Mouse (Mus musculus): ENCODE data around the gene Mpp6. TPM values are rescaled to one million over a fixed set of nuclear protein-coding genes. Genes with fewer than 3 reads are reported as not detected.

Gene Mpp6
- polyA plus RNA-seq, 1 experiment from 2014 or later: 70.1 TPM

DNA sequence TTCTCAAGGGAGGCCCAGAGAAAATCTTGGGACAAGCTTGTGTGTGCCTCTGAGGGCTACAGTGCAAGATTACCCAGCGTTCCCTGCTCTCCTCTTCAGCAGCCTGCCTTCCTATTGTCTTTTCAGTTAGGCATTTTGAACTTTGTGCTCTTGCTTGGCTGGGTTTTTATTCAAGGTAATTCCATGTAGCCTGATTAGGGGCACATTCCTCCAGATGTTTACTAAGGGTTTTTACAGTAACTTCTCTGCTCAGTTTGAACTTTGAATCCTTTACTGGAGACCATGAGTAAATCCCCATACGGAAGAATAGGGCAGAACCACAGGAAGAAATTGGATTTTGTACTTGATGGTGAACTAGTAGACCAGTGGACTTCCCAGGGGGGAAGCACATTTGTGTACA is 16.3 kb downstream of the Mpp6 start:
- Histone ChIP-seq H3K4me1 (ENCODE audit: control insufficient read depth, insufficient read depth, low read length) (no peaks in the 10 kb centered on the region), H3K9ac (replicated peaks; ENCODE audit: low read depth, low read length) (no peak overlapping the region), H3K27me3 (ENCODE audit: control insufficient read depth, insufficient read depth, low read length) (no peaks in the 10 kb centered on the region), H3K36me3 (ENCODE audit: control insufficient read depth, insufficient read depth, low read length) (no peaks in the 10 kb centered on the region), H3K4me2 (ENCODE audit: low read depth, low read length) (no peak overlapping the region), H3K9me3 (ENCODE audit: control insufficient read depth, low read length) (no peaks in the 10 kb centered on the region), H3K27ac (ENCODE audit: low read depth, low read length) (no peak overlapping the region), H3K4me3 (ENCODE audit: low read depth, low read length) (no peak overlapping the region)
- no peak for ATAC-seq (ENCODE audit: low read depth)
- WGBS: 92% methylated on average over 2 of the region's 2 CpGs

DNA sequence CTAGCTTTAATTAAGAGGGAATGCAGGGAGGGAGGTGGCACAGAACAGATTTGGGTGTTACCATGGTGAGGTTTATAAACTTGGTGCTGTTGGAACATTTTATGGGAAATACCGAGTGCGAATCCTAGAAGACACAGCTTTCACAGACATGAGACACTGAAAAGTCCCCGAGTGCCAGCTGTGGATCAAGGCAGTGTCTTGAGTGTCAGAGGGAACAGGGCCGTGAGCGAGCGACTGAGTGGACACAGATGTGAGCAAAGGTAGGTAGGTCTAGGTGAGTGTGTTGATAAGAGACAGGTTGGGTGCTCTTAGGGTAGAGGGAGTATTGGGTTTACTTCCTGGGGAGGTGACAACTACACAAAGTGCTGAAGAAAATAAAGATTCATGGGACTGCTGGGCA is 17.5 kb downstream of the Mpp6 start:
- Histone ChIP-seq H3K4me1 (ENCODE audit: control insufficient read depth, insufficient read depth, low read length) (no peaks in the 10 kb centered on the region), H3K9ac (replicated peaks; ENCODE audit: low read depth, low read length) (no peak overlapping the region), H3K4me3 (ENCODE audit: low read depth, low read length) (no peak overlapping the region), H3K9me3 (ENCODE audit: control insufficient read depth, low read length) (no peaks in the 10 kb centered on the region), H3K4me2 (ENCODE audit: low read depth, low read length) (no peak overlapping the region), H3K27ac (ENCODE audit: low read depth, low read length) (no peak overlapping the region), H3K27me3 (ENCODE audit: control insufficient read depth, insufficient read depth, low read length) (no peaks in the 10 kb centered on the region), H3K36me3 (ENCODE audit: control insufficient read depth, insufficient read depth, low read length) (no peaks in the 10 kb centered on the region)
- no peak for ATAC-seq (ENCODE audit: low read depth)
- WGBS: 98% methylated on average over 6 of the region's 6 CpGs

GRCm38 (mm10) chr6:50137651-50138050 is 27.6 kb downstream of the Mpp6 start:
- Histone ChIP-seq H3K9me3 (ENCODE audit: control insufficient read depth, low read length) (no peaks in the 10 kb centered on the region), H3K27ac (ENCODE audit: low read depth, low read length) (no peak overlapping the region), H3K27me3 (ENCODE audit: control insufficient read depth, insufficient read depth, low read length) (no peaks in the 10 kb centered on the region), H3K9ac (replicated peaks; ENCODE audit: low read depth, low read length) (no peak overlapping the region), H3K36me3 (ENCODE audit: control insufficient read depth, insufficient read depth, low read length) (no peaks in the 10 kb centered on the region), H3K4me1 (ENCODE audit: control insufficient read depth, insufficient read depth, low read length) (no peaks in the 10 kb centered on the region), H3K4me3 (ENCODE audit: low read depth, low read length) (no peak overlapping the region), H3K4me2 (ENCODE audit: low read depth, low read length) (no peak overlapping the region)
- 93% methylated on average over 3 of the region's 3 CpGs for WGBS
- ATAC-seq (ENCODE audit: low read depth): no peak

- Histone ChIP-seq H3K4me1 (ENCODE audit: control insufficient read depth, insufficient read depth, low read length) (no peaks in the 10 kb centered on the region), H3K4me2 (ENCODE audit: low read depth, low read length) (no peak overlapping the region), H3K4me3 (ENCODE audit: low read depth, low read length) (no peak overlapping the region), H3K27ac (ENCODE audit: low read depth, low read length) (no peak overlapping the region), H3K27me3 (ENCODE audit: control insufficient read depth, insufficient read depth, low read length) (no peaks in the 10 kb centered on the region), H3K36me3 (ENCODE audit: control insufficient read depth, insufficient read depth, low read length) (no peaks in the 10 kb centered on the region), H3K9me3 (ENCODE audit: control insufficient read depth, low read length) (no peaks in the 10 kb centered on the region), H3K9ac (replicated peaks; ENCODE audit: low read depth, low read length) (no peak overlapping the region)
- ATAC-seq (ENCODE audit: low read depth): no peak
- 93% methylated on average over 3 of the region's 3 CpGs for WGBS
Observed at GRCm38 (mm10) chr6:50139526-50139925, 29.5 kb downstream of the Mpp6 start.

- ATAC-seq (ENCODE audit: low read depth): no peak
- H3K36me3 ChIP-seq (ENCODE audit: control insufficient read depth, insufficient read depth, low read length): no peaks in the 10 kb centered on the region
- H3K9me3 ChIP-seq (ENCODE audit: control insufficient read depth, low read length): no peaks in the 10 kb centered on the region
- no peaks in the 10 kb centered on the region for H3K4me1 ChIP-seq (ENCODE audit: control insufficient read depth, insufficient read depth, low read length)
- no peak overlapping the region for H3K4me3 ChIP-seq (ENCODE audit: low read depth, low read length)
- no peak overlapping the region for H3K9ac ChIP-seq (replicated peaks; ENCODE audit: low read depth, low read length)
- no peaks in the 10 kb centered on the region for H3K27me3 ChIP-seq (ENCODE audit: control insufficient read depth, insufficient read depth, low read length)
- H3K27ac ChIP-seq (ENCODE audit: low read depth, low read length): no peak overlapping the region
- H3K4me2 ChIP-seq (ENCODE audit: low read depth, low read length): no peak overlapping the region
Observed at GRCm38 (mm10) chr6:50146158-50146557, 36.1 kb downstream of the Mpp6 start.

DNA sequence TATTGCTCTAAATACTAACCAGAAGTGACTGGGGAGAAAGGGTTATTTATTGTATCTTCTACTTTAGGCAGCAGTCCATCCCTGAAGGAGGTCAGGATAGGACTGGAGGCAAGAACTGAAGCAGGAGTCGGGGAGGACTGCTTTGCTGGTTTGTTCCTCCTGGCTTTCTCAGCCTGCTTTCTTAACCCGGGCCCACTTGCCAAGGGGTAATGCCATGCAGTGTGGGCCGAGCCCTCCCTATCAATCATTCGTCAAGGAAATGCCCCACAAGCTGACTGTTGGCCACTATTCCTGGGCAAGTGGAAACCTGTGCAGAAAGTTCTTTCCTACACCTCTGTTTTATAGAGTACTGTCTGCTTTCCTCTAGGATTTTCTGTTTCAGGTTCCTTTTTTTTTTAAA is 39.3 kb downstream of the Mpp6 start:
- no peak overlapping the region for H3K4me3 ChIP-seq (ENCODE audit: low read depth, low read length)
- no peak overlapping the region for H3K9ac ChIP-seq (replicated peaks; ENCODE audit: low read depth, low read length)
- no peaks in the 10 kb centered on the region for H3K9me3 ChIP-seq (ENCODE audit: control insufficient read depth, low read length)
- no peaks in the 10 kb centered on the region for H3K27me3 ChIP-seq (ENCODE audit: control insufficient read depth, insufficient read depth, low read length)
- no peak overlapping the region for H3K27ac ChIP-seq (ENCODE audit: low read depth, low read length)
- H3K4me2 ChIP-seq (ENCODE audit: low read depth, low read length): no peak overlapping the region
- WGBS: 88% methylated on average over 4 of the region's 4 CpGs
- no peaks in the 10 kb centered on the region for H3K36me3 ChIP-seq (ENCODE audit: control insufficient read depth, insufficient read depth, low read length)
- no peaks in the 10 kb centered on the region for H3K4me1 ChIP-seq (ENCODE audit: control insufficient read depth, insufficient read depth, low read length)
- ATAC-seq (ENCODE audit: low read depth): no peak

- ATAC-seq (ENCODE audit: low read depth): no peak
- Histone ChIP-seq H3K27ac (ENCODE audit: low read depth, low read length) (no peak overlapping the region), H3K36me3 (ENCODE audit: control insufficient read depth, insufficient read depth, low read length) (no peaks in the 10 kb centered on the region), H3K9ac (replicated peaks; ENCODE audit: low read depth, low read length) (no peak overlapping the region), H3K4me3 (ENCODE audit: low read depth, low read length) (no peak overlapping the region), H3K4me1 (ENCODE audit: control insufficient read depth, insufficient read depth, low read length) (no peaks in the 10 kb centered on the region), H3K9me3 (ENCODE audit: control insufficient read depth, low read length) (no peaks in the 10 kb centered on the region), H3K27me3 (ENCODE audit: control insufficient read depth, insufficient read depth, low read length) (no peaks in the 10 kb centered on the region), H3K4me2 (ENCODE audit: low read depth, low read length) (no peak overlapping the region)
- WGBS: 75% methylated on average over 6 of the region's 6 CpGs
Observed at GRCm38 (mm10) chr6:50159842-50160241, 49.8 kb downstream of the Mpp6 start.

DNA sequence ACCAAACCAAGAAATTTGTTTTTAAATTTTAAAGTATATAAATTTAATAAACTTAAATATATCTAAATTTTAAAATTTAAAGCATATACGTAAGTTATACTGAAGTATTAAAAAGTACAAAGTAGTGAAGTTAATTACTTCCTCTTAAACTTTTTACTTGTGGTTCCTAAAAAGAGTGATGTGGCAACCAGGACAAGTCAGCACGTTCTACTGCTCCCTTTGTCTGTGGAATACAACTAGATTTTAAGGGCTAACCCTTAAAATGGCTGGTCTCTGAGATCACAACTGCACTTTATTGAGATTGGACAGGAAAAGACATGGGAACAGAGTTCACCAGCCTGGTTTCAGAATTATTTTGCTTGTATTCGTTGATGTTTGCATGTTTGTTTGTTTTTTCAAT is 53.0 kb downstream of the Mpp6 start:
- H3K4me2 ChIP-seq (ENCODE audit: low read depth, low read length): no peak overlapping the region
- H3K36me3 ChIP-seq (ENCODE audit: control insufficient read depth, insufficient read depth, low read length): no peaks in the 10 kb centered on the region
- WGBS: 91% methylated on average over 3 of the region's 3 CpGs
- no peak overlapping the region for H3K27ac ChIP-seq (ENCODE audit: low read depth, low read length)
- H3K27me3 ChIP-seq (ENCODE audit: control insufficient read depth, insufficient read depth, low read length): no peaks in the 10 kb centered on the region
- H3K9me3 ChIP-seq (ENCODE audit: control insufficient read depth, low read length): no peaks in the 10 kb centered on the region
- no peak overlapping the region for H3K9ac ChIP-seq (replicated peaks; ENCODE audit: low read depth, low read length)
- no peak overlapping the region for H3K4me3 ChIP-seq (ENCODE audit: low read depth, low read length)
- ATAC-seq (ENCODE audit: low read depth): no peak
- H3K4me1 ChIP-seq (ENCODE audit: control insufficient read depth, insufficient read depth, low read length): no peaks in the 10 kb centered on the region

DNA sequence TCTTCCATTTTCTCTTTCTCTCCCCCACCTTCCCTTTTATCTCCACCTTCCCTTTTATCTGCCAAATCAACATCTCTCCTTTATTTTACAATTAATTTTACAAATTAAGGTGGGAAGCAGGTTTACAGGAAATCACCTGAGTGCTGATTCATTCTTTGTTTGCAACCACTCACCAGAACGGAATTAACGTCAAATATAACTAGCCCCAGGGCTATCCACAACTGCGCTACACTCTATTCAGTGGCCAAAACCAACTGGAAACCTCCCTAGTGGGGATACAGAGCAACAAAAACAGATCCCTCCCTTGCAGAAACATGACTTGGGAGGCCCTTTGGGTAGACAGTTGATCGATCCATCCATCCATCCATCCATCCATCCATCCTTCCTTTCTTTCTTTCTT is 58.8 kb downstream of the Mpp6 start:
- 92% methylated on average over 4 of the region's 4 CpGs for WGBS
- no peak for ATAC-seq (ENCODE audit: low read depth)
- no peak overlapping the region for H3K4me2 ChIP-seq (ENCODE audit: low read depth, low read length)
- H3K27me3 ChIP-seq (ENCODE audit: control insufficient read depth, insufficient read depth, low read length): no peaks in the 10 kb centered on the region
- no peak overlapping the region for H3K27ac ChIP-seq (ENCODE audit: low read depth, low read length)
- H3K4me1 ChIP-seq (ENCODE audit: control insufficient read depth, insufficient read depth, low read length): no peaks in the 10 kb centered on the region
- no peaks in the 10 kb centered on the region for H3K9me3 ChIP-seq (ENCODE audit: control insufficient read depth, low read length)
- H3K36me3 ChIP-seq (ENCODE audit: control insufficient read depth, insufficient read depth, low read length): peaks cover 3% of the 10 kb centered on the region; the same call in 1 of the 2 replicates
- H3K9ac ChIP-seq (replicated peaks; ENCODE audit: low read depth, low read length): no peak overlapping the region
- no peak overlapping the region for H3K4me3 ChIP-seq (ENCODE audit: low read depth, low read length)

DNA sequence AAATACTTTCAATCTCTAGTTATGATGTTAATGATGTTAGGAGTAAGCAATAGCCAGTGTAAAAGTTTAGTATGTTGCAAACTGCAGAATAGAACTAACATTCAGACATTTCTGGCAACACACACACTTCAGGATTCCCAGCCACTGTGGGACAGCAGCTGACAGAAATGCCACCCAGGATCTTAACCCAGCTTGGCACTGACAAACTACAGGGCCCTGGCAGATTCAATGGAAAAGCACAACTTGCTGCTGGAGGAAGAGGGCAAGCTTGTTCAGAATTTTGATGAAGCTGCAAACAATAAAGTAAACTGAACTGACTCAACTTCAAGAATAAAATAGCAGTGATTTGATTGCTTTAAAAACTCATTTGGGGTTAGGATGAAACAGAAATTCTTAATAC is 59.7 kb downstream of the Mpp6 start:
- Histone ChIP-seq H3K9me3 (ENCODE audit: control insufficient read depth, low read length) (no peaks in the 10 kb centered on the region), H3K9ac (replicated peaks; ENCODE audit: low read depth, low read length) (no peak overlapping the region), H3K27ac (ENCODE audit: low read depth, low read length) (no peak overlapping the region), H3K36me3 (ENCODE audit: control insufficient read depth, insufficient read depth, low read length) (peaks cover 3% of the 10 kb centered on the region; the same call in 1 of the 2 replicates), H3K4me3 (ENCODE audit: low read depth, low read length) (no peak overlapping the region), H3K4me1 (ENCODE audit: control insufficient read depth, insufficient read depth, low read length) (no peaks in the 10 kb centered on the region), H3K4me2 (ENCODE audit: low read depth, low read length) (no peak overlapping the region), H3K27me3 (ENCODE audit: control insufficient read depth, insufficient read depth, low read length) (no peaks in the 10 kb centered on the region)
- no peak for ATAC-seq (ENCODE audit: low read depth)
